Mouse (Mus musculus) left cerebral cortex, adult 18-20 months (tissue): Measurements from ENCODE around the gene Hba-a2. TPM values are rescaled to one million over a fixed set of nuclear protein-coding genes. Genes with fewer than 3 reads are reported as not detected.
"Not testable (repeated sequence)": the region's sequence is repeated elsewhere in the genome, so short reads cannot be mapped to it uniquely, and the experiment has no call there.

ENCODE experiments used
- DNase-seq, 2 experiments: peaks; one replicate each; pipeline ENCODE4 v3.0.0; 2021 to 2022; ENCODE audit warnings: low spot score in 2 of 2, mixed read lengths in 1 of 2
- long read RNA-seq, 2 experiments: library from polyadenylated mRNA; stranded (forward); transcript quantifications; one replicate each; pipeline ENCODE4 v2.0.0; 2021
- total RNA-seq, 2 experiments: library from RNA; stranded (reverse); gene quantifications; 2 replicates each; pipeline ENCODE4 v1.2.3; 2021

The Hba-a2 gene
- 100 to 1,000 TPM; 308 to 397 TPM for total RNA-seq
- long read RNA-seq, experiment 1, transcript Hba-a2-201 (3 exons, 554 nt) = major isoform, 37 of 38 reads
- long read RNA-seq, experiment 1, partial matches to known transcripts = 0 of 38 reads
- long read RNA-seq, experiment 1, other reads (novel, unspliced or antisense) = 1 of 38 reads
- long read RNA-seq, experiment 2, transcript Hba-a2-201 (3 exons, 554 nt) = major isoform, 48 of 49 reads
- long read RNA-seq, experiment 2, partial matches to known transcripts = 0 of 49 reads
- long read RNA-seq, experiment 2, other reads (novel, unspliced or antisense) = 0 of 49 reads

DNA sequence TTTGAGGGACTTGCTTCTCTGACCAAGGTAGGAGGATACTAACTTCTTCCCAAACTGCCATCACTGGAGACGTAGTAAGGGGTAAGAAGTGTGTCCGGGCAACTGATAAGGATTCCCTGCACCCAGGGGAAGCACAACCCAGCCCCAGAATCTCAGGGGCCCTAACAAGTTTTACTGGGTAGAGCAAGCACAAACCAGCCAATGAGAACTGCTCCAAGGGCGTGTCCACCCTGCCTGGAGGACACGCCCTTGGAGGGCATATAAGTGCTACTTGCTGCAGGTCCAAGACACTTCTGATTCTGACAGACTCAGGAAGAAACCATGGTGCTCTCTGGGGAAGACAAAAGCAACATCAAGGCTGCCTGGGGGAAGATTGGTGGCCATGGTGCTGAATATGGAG lies at the start of gene Hba-a2:
TSS of gene Hba-a2 (plus strand) at position 287 of the 400 bp plus-strand sequence.
- DNase-seq = not testable (repeated sequence)

DNA sequence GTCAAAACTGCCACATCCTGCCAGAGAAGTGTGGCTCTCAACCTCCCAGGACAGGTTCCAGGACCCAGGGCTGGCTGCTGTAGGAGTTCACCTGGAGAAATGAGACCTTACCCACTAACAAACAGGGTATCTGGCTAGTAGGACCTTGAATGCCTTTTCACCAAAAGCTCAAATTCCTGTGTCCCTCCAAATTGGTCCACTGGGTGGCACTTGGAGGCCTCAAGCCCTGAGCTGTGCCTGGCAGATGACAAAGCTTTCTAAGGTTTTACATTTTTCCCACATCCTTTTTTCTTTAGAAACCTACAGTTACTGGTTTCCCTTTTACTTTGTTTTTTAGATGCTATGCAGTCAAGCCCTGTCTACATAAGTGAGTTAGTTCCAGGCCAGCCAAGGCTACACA lies 49.2 kb upstream of the Hba-a2 start:
- no peak for DNase-seq

DNA sequence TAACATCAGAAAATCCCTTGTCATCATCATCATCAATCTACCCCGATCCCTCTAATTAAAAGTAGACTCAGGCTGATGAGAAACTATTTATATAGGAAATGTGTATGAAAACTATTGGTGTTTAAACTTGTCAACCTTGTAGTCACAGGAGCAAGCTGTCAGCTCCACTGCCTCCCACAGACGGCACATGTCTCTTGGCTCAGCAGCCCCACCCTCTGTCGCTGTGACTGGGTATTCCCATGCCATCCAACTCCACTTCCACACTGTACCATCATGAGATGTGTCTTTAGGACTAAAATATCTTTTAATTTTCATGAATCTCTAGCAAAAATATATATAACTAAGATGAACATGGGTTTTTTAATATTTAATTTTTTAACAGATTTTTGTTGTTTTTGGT lies 47.9 kb upstream of the Hba-a2 start:
- no peak for DNase-seq

DNA sequence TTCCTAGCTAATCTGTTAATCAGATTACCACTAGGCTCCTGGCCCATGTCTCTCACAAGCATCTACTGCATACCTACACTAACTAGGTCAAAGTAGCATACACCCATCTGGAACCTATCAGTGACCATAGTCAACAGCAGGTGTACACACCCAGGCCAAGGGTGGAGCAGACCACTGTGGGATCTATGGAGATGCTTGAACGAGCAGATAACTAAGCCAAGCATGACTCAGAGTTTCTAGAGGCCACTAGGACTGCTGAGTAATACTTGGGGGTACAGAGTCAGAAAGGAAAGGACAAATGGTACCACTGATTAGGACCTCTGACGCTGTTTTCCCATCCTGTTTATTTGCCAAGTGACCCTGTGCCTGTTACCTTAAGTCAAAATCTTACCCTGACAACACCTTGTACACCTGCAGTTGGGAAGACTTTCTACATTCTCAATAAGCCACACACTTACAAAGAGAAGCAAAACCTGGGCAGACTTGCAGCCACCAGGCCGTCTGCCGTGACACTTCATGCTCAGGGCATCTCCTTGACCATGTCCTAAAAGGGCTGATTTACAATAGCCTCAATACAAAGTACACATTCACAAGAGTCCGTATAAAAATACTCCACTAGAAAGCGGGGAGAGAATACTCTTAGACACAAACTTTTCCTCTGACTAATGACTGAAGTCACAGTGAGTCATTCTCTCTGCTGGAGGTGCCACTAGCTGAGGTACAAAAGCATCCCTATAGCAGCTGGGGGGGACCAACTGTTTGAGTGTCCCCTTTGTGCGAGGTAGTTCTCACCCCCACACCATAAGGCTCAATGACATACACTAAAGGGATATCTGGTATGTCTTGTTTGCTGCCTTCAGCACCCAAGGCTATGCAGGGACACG lies 45.2 kb upstream of the Hba-a2 start:
- DNase-seq = no peak

DNA sequence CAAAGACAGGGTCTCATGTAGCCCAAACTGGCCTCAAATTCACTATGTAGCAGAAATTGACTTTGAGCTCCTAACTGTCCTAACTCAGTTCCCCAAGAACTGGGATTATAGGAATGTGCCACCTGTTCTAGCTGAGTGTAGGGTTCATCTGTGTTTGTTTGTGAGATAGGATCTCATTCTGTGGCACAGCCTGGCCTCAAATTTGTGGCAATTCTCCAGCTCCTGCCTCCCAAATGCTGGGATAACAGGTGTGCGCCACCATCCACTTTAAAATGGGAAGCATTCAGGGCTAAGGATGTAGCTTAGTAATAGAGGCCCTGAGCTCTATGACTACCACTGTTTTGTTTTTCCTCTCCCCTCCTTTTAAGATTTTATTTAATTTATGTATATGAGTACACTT lies 43.2 kb upstream of the Hba-a2 start:
- no peak for DNase-seq

DNA sequence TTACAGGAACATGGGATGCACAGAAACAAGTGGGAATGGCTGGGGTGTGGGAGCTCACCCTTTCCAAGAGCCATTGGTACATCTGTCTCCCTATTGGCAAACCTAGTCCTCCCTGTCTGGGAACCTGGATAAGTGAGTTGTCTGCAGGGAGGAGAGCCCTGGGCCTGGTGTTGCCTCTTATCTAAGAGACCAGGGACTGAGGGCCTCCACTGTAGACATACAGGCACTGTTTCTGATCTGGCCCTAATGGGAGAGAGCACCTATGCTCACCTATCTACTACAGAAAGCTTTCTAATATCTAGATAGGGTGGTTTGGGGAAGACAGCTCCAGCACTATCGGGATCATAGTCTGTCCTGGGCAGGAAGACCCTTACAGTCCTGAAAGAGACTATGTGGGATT lies 40.1 kb upstream of the Hba-a2 start:
- DNase-seq = no peak

DNA sequence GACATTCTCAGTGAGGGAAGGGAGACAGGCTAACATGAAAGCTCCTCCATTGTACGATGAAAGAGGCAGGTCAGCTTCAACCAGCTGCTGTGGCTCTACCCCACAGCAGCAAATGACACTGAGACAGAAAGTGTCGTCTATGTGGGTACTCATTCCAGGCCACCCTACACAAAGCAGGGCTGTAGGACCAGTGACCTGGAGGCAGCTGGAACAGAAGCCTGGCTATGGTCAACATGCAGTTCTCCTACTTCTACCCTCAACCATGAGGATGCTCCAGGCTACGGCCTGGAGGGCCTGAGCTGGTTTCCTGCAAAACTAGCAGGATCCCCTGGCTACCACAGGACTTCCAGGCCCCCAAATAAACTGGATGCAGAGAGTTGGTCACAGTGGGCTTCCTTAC lies 39.7 kb upstream of the Hba-a2 start:
- no peak for DNase-seq

DNA sequence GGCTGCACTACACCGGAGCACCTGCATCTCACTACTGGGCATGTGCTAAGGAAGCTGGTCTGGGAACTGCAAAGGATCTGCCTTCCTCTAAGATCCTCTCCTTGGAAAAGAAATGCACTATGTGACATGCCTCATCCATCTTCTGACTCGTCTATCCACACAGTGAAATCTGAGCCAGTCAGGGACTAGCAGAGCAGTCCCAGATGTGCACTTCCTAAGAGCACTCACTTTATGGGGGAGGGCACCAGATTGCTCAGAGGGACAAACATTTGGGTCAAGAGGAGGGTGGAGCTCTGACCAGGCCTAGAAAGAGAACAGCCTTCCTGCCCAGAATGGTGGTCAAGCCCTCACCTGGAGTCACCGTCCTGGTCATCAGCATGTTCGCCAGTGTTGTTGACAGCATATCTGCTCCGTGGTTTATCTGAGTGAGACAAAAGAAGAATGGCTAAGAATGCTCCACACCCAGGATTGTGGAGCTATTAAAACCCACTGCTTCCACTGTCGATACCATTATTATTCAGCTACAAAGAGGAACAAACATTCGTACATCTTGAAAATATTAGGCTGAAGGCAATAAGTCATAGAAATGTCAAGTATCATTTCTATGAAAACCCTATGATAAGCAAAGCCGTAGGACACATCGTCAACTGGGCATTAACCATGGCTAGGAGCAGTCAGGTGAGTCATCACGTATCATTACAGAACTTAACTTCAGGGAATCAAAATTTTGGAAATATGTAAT lies 33.4 kb upstream of the Hba-a2 start:
- DNase-seq = no peak

DNA sequence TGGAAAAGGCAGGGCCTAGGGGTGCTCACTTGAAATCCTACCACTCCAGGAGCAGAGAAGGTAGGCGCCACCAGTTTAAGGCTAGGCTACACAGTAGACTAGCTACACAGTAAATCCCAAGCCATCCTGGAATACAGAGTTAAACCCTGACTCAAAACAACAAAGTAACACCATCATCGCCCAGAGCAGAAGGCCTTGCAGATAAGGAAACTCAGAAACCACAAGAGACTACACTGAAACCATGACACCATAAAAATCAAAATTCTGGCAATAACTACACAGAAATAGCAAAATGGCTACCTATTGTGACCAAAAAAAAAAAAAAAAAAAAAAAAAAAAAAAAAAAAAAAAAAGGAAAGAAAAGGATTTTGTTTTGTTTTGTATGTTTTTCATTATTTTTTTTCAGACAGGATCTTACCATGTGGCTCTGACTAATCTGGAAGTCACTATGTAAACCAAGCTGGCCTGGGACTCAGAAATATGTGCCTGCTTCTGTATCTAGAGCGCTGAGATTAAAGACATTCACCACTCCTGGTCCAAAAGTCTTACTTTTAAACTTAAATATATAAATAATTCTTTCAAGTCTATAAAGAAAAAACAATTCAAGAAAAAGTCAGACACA lies 31.1 kb upstream of the Hba-a2 start:
- DNase-seq = no peak

DNA sequence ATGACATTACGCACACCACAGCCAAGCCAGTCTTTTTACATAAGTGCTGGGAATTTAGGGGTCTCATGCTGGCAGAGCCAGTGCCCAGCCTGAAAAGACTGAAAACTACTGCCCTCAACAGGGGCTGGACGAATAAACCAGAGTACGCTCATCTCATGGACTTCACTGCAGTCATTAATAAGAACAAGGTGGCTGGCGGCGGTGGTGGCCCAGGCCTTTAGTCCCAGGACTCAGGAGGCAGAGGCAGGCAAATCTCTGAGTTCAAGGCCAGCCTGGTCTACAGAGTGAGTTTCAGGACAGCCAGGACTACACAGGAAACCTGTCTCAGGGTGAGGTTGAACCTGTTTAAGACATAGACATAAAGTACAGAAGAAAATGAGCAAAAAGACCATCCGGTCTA lies 30.1 kb upstream of the Hba-a2 start:
- DNase-seq = no peak

DNA sequence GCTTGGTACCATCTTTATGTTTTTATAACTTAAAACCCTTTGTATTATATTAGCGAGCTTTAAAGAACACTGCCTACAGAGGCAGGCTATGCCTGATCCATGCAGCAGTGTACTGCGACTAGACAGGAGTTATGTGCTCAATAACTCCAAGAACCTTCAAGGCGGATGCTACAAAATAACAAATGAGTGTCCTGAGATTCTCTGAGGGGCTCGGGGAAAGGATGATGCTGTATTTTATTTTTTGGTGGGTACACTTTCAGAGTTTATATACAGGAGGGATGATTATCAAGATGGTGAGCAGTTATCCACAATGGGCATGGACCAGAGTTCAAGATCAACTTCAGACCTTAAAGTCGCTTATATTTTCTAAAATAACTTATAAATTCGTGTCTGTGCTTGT lies 29.5 kb upstream of the Hba-a2 start:
- no peak for DNase-seq

DNA sequence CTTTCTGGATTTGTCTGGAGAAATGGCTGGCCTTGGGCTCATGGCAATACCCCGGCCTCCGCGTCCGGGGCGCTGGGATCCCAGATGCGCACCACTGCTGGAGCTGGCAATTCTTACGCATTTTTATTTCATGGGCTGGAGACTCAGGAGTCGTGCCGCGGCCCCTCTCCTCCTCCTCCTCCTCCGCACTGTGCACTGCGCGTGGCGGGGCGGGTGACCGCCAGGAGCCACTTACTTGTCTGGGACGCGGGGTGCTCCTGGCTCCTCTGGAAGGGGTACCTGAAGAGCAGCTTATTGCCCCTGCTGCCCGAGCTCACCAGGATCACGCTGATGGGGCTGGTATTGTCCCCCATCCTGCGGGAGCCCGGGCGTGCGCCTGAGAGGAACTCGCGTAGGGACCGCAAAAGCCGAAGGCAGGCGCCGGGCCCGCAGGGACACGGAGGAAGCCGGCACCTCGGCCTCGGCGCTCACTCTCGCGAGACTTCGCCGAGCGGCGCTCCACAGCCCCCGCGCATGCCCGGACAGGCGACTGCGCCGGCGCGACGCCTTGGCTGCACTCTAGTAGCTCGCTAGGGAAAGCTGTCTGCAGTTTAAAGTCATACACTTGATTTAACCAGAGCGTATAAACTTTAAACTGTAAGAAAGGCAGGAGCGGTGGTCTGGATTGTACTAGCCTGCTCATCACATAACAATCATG lies 29.0 kb upstream of the Hba-a2 start, which contains the start of gene Nprl3:
TSS of gene Nprl3 (minus strand) at position 520 of the 697 bp plus-strand sequence.
- peak; percentile 95 to 96 for DNase-seq

DNA sequence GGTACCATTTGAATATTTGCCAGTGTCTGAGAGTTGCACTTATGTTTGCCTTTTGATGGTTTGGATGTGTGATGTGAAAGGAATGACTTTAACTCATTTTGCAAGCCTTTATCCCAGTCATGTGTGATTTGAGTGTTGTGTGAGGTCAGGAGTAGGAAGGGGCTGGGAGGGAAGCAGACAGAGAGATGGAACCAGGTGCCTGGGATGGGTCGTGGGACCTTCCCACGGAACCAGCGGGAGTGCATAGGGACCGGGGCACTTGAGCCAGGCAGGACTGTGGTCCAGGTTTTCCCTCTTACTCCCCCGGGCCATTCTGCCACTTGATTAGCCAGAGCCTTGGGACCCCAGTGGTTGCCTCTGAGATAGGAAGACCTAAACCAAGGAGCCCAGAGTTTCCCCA lies 28.3 kb upstream of the Hba-a2 start:
- DNase-seq = no peak

DNA sequence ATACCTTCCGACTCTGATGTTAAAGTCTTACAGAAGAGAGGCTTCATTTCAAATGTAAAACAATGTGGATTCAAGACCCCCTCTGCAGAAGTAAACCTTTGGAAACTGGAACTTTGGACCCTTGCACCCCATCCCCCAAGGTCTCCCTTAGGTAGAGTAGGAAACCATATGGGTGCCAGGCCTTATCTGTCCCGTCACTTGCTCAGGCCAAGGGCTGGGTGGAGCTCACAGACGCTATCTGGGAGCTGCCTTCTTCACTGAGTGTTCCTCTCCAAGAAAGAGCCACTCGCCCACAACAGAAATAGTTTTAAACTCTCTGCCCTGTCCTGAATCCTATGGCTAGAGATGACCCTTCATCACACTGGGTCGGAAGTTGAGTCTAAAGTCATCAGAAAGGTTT lies 27.3 kb upstream of the Hba-a2 start:
- no peak for DNase-seq

DNA sequence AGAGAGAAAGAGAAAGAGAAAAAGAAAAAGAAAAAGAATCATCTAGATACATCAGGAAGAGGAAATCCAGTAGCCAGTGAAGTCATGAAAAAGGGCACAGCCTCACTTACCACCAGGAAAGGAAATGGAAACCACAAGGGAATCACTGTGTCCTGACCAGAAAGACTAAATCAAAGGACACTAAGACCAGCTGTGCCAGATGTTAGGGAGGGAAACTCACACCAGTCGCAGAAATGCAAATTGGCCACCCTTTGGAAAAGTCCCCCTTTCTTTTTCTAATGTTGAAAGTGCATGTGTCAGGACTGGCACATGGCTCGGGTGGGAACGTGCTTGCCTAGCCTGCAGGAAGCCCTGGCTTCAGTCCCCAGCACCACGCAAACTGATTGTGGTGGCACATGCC lies 25.1 kb upstream of the Hba-a2 start:
- no peak for DNase-seq

DNA sequence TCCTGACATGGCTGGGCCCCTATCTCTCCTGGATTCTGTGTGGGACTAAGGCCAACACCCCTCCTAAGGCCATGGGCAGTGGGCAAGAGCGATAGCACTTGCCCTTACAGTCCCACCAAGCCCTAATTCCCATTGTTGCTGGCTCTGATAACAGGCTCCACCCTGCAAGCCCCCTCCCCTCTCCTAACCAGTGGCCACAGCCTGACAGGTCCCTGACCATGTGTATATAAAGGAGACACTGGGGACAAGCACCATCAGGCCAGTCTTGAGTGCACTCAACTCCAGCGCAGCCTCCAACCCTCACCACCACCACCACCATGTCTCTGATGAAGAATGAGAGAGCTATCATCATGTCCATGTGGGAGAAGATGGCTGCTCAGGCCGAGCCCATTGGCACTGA lies 19.9 kb upstream of the Hba-a2 start, which contains the start of gene Hba-x:
TSS of gene Hba-x (plus strand) at position 54 of the 400 bp plus-strand sequence.
- no peak for DNase-seq

DNA sequence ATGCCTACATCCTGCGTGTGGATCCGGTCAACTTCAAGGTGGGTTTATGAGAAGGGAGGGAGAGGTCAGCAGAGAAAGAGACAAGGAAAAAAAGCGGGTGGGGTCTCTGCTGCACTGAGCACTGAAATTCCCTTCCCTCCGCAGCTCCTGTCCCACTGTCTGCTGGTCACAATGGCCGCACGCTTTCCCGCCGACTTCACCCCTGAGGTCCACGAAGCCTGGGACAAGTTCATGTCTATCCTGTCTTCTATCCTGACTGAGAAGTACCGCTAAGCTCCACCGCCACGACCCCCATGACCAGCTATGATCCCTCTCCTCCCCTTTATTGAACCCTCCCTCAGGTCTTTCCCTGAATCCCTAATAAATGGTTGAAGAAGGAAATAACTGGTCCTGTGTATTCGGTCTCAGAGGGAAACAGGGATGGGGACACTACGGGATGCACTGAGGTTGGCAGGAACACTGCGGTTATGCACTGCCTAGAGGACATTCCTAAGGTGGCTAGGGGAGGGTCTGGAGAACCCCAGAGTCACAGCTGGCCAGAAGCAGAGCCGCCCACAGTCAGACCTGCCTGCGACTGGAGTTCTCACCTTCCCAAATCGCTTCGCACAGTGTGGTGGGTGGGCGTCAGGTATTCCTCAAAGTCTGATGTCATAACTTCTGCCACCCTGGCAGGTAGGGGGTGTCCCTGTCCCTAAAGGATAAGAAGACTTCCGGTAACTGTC lies 18.4 kb upstream of the Hba-a2 start:
- no peak for DNase-seq

DNA sequence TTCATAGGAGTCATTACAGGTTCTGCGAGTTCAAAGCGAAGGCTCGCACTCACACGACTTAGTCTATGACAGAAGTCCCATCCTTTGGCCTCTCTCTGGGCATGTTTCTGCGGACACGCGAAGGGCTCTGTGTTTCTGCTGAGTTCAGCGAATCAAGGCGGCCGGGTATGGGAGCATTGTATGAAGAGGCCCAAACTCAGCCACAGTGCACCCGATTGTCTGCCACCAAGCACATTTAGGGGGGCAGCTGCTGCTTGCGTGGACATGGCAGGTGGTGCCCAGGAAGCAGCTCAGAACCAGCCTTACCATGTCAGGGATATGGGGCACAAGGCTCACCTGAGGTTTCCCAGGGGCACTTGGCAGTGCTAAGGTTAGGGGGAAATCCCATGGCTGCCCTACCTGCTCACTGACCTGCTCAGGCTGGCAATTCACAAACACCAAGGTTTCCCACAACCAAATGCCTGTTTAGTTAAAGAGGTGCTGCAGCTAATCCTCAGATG lies 17.8 kb upstream of the Hba-a2 start:
- DNase-seq = no peak

DNA sequence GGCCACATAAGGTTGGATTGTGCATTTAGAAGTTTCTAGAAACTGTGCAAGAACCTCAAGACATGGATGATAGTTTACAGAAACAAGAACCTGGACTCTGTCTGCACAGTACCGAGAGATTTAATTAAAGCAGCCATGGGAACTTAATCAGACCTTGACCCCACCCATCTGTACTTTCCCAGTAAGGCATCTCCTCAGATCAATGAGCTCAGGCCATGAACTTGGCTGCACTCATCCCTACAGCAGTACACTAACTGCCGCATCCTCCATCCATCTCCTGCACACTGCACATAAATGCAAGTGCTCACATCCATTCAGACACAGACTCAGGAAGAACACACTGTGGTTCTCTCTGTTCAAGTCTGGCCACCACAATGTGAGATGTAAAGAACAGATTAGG lies 15.6 kb upstream of the Hba-a2 start:
- DNase-seq = no peak
